Mouse (Mus musculus) small intestine, adult 2 months (tissue): ENCODE results near the gene Rabl3.

ENCODE experiments used
- CTCF ChIP-seq: fragments of 200-500 bp; IDR thresholded peaks from 2 replicates; pipeline ENCODE4 v1.5.1; 2012; ENCODE audit warnings: low read depth, mild to moderate bottlenecking, control low read depth, inconsistent platforms, low read length, moderate library complexity, mixed read lengths; ENCODE audit not compliant: insufficient replicate concordance, insufficient read length; ENCODE audit errors: extremely low read depth
- POLR2A ChIP-seq: fragments of 200-500 bp; IDR thresholded peaks from 2 replicates; pipeline ENCODE4 v1.6.1; 2012; ENCODE audit warnings: low read depth, mild to moderate bottlenecking, control low read depth, inconsistent platforms, low read length, moderate library complexity

- no peak for TF ChIP-seq POLR2A
- TF ChIP-seq CTCF: no peak
Measured at GRCm38 (mm10) chr16:37615429-37615828, 75.7 kb downstream of the Rabl3 start.
